Mouse (Mus musculus) adipose tissue, adult 10 weeks (tissue): ENCODE data around the gene Rnpc3. TPM values are rescaled to one million over a fixed set of nuclear protein-coding genes. Genes with fewer than 3 reads are reported as not detected.

Source experiments
- polyA plus RNA-seq: library from polyadenylated mRNA; stranded (reverse); fragments of 350-450 nt; fragmentation: Illumina TruSeq; extraction: RNeasy Lipid Tissue Mini Kit (QIAGEN cat#74804); gene quantifications from one replicate; pipeline ENCODE4 v1.2.3, GENCODE M21; 2014; ENCODE audit warnings: low read depth, low replicate concordance

Rnpc3 gene
- 26.4 TPM for polyA plus RNA-seq

GRCm38 (mm10) chr3:113629606-113630359 is at the start of gene Rnpc3:
Gene Rnpc3, minus strand, starts transcription at chr3:113630149.

GRCm38 (mm10) chr3:113606599-113606998 is 23.4 kb downstream of the Rnpc3 start, which contains the start of gene Amy1:
Gene Amy1, minus strand, starts transcription at chr3:113606699.

Other genes starting within 250 kb of the Rnpc3 start
- not detected for gene Amy2a1, start 97.7 kb downstream of the Rnpc3 start, polyA plus RNA-seq
- gene Amy1, start 23.4 kb downstream of the Rnpc3 start, polyA plus RNA-seq: 120 TPM